ENCODE assay signal across 30 mouse cellular contexts in genomic region chr1:182057998-182058397, GRCm38 (mm10). TPM values are rescaled to one million over a fixed set of nuclear protein-coding genes. Genes with fewer than 3 reads are reported as not detected.
DNase-seq lines count a peak whose midpoint lies in the region; ATAC-seq and TF ChIP-seq lines count a peak whose summit lies in the region.
"Had no signal": no experiment of that assay in that cellular context is flagged by ENCODE, and none has a peak within 500 bp of the region (broad histone marks: within the 10 kb centered on the region; RNA-seq: fewer than 3 reads in every experiment).

No protein-coding gene starts in this region.

- H3K9ac ChIP-seq in heart, embryonic 11.5 days (ENCODE audit: low read depth, low read length), result no peak overlapping the region
- H3K9ac ChIP-seq in forebrain, embryonic 13.5 days, result no peak overlapping the region
- H3K9ac ChIP-seq: embryonic facial prominence, embryonic 12.5 days; embryonic facial prominence, embryonic 15.5 days; forebrain, postnatal 0 days; heart, embryonic 13.5 days; hindbrain, embryonic 14.5 days had no signal

- no peaks in the 10 kb centered on the region for H3K9me3 ChIP-seq in heart, embryonic 10.5 days
- H3K9me3 ChIP-seq in heart, embryonic 11.5 days (replicated peaks; ENCODE audit: control insufficient read depth, low read length), result no peaks in the 10 kb centered on the region
- H3K9me3 ChIP-seq in embryonic facial prominence, embryonic 10.5 days, result no peaks in the 10 kb centered on the region
- H3K9me3 ChIP-seq in forebrain, embryonic 13.5 days (replicated peaks), result no peaks in the 10 kb centered on the region
- H3K9me3 ChIP-seq: embryonic facial prominence, embryonic 12.5 days; embryonic facial prominence, embryonic 15.5 days; forebrain, embryonic 10.5 days; heart, embryonic 13.5 days had no signal

- no peak for TF ChIP-seq POLR2A in embryonic fibroblast, embryonic 13.5 days (IDR thresholded peaks at IDR 0.05; ENCODE audit: low read depth, low read length)

- H3K27me3 ChIP-seq in heart, embryonic 10.5 days (ENCODE audit: insufficient read depth, poor library complexity, severe bottlenecking), result no peaks in the 10 kb centered on the region
- H3K27me3 ChIP-seq in heart, embryonic 11.5 days (ENCODE audit: control insufficient read depth, insufficient read depth, low read length), result no peaks in the 10 kb centered on the region
- no peaks in the 10 kb centered on the region for H3K27me3 ChIP-seq in embryonic facial prominence, embryonic 10.5 days (replicated peaks; ENCODE audit: low read depth, poor library complexity, severe bottlenecking)
- no peaks in the 10 kb centered on the region for H3K27me3 ChIP-seq in forebrain, embryonic 13.5 days
- H3K27me3 ChIP-seq: embryonic facial prominence, embryonic 12.5 days; embryonic facial prominence, embryonic 15.5 days; heart, embryonic 13.5 days had no signal

- 78% methylated on average over 6 of the region's 6 CpGs for WGBS in heart, embryonic 10.5 days
- 69% methylated on average over 6 of the region's 6 CpGs for WGBS in heart, embryonic 11.5 days (ENCODE audit: insufficient replicate concordance)
- 79% methylated on average over 6 of the region's 6 CpGs for WGBS in embryonic facial prominence, embryonic 10.5 days
- WGBS in forebrain, embryonic 13.5 days, result 84% methylated on average over 6 of the region's 6 CpGs

- H3K4me3 ChIP-seq in heart, embryonic 10.5 days, result no peak overlapping the region
- no peak overlapping the region for H3K4me3 ChIP-seq in heart, embryonic 11.5 days (ENCODE audit: low read depth, low read length)
- H3K4me3 ChIP-seq in embryonic fibroblast, embryonic 13.5 days (ENCODE audit: insufficient read depth, low read length), result no peak overlapping the region
- no peak overlapping the region for H3K4me3 ChIP-seq in embryonic facial prominence, embryonic 10.5 days
- H3K4me3 ChIP-seq in forebrain, embryonic 13.5 days, result no peak overlapping the region
- H3K4me3 ChIP-seq: embryonic facial prominence, embryonic 12.5 days; embryonic facial prominence, embryonic 15.5 days; erythroblast, embryonic 14.5 days; forebrain, embryonic 10.5 days; heart, embryonic 13.5 days had no signal

- no peak overlapping the region for H3K4me2 ChIP-seq in heart, embryonic 11.5 days
- H3K4me2 ChIP-seq in forebrain, embryonic 13.5 days, result no peak overlapping the region
- H3K4me2 ChIP-seq: embryonic facial prominence, embryonic 12.5 days; embryonic facial prominence, embryonic 15.5 days; heart, embryonic 13.5 days; hindbrain, embryonic 14.5 days had no signal

- DNase-seq in heart, embryonic 10.5 days (ENCODE audit: low spot score), result no peak
- peak; percentile 88 for DNase-seq in NIH3T3 (ENCODE audit: low read depth)
- no peak for DNase-seq in frontal cortex, postnatal 14 days (ENCODE audit: low spot score in 2 of 2)
- no peak for DNase-seq in embryonic facial prominence, embryonic 10.5 days (ENCODE audit: low spot score)
- DNase-seq in left cerebral cortex, postnatal 36 days (ENCODE audit: low spot score in 2 of 2), result no peak
- DNase-seq: adrenal gland, postnatal 10 days; adrenal gland, postnatal 36 days; cerebellum, adult 18-20 months; cerebellum, adult 9-10 months; cerebellum, postnatal 14 days; forebrain, postnatal 0 days; gastrocnemius, postnatal 10 days; gastrocnemius, postnatal 36 days; heart, postnatal 14 days; heart, postnatal 4 days; kidney, adult 2 months had no signal

- peaks cover 31% of the 10 kb centered on the region for H3K4me1 ChIP-seq in heart, embryonic 10.5 days
- H3K4me1 ChIP-seq in heart, embryonic 11.5 days (ENCODE audit: control insufficient read depth, insufficient read depth, low read length), result peaks cover 13% of the 10 kb centered on the region
- H3K4me1 ChIP-seq in embryonic fibroblast, embryonic 13.5 days (ENCODE audit: control insufficient read depth, insufficient read depth, low read length), result peaks cover 13% of the 10 kb centered on the region
- peaks cover 31% of the 10 kb centered on the region for H3K4me1 ChIP-seq in embryonic facial prominence, embryonic 10.5 days
- H3K4me1 ChIP-seq in forebrain, embryonic 13.5 days, result peaks cover 2% of the 10 kb centered on the region; the same call in 1 of the 2 replicates

- no peaks in the 10 kb centered on the region for H3K36me3 ChIP-seq in heart, embryonic 10.5 days
- H3K36me3 ChIP-seq in heart, embryonic 11.5 days (ENCODE audit: control insufficient read depth, insufficient read depth, low read length), result no peaks in the 10 kb centered on the region
- no peaks in the 10 kb centered on the region for H3K36me3 ChIP-seq in embryonic facial prominence, embryonic 10.5 days (replicated peaks)
- no peaks in the 10 kb centered on the region for H3K36me3 ChIP-seq in forebrain, embryonic 13.5 days (ENCODE audit: poor library complexity, severe bottlenecking)
- H3K36me3 ChIP-seq: embryonic facial prominence, embryonic 12.5 days; embryonic facial prominence, embryonic 15.5 days; forebrain, embryonic 10.5 days; heart, embryonic 13.5 days had no signal

- TF ChIP-seq CTCF in embryonic fibroblast, embryonic 13.5 days (IDR thresholded peaks at IDR 0.05; ENCODE audit: borderline replicate concordance, insufficient read depth, low read length), result no peak

- H3K27ac ChIP-seq in heart, embryonic 10.5 days, result 0 out of 2 replicates have a peak overlapping the region, but pooled peaks have one; percentile 29
- H3K27ac ChIP-seq in heart, embryonic 11.5 days (ENCODE audit: low read depth, low read length), result no peak overlapping the region
- H3K27ac ChIP-seq in embryonic fibroblast, embryonic 13.5 days (ENCODE audit: insufficient read depth, low read length), result peak overlapping the region; percentile 83
- H3K27ac ChIP-seq in embryonic facial prominence, embryonic 10.5 days (replicated peaks), result no peak overlapping the region
- no peak overlapping the region for H3K27ac ChIP-seq in forebrain, embryonic 13.5 days
- H3K27ac ChIP-seq: embryonic facial prominence, embryonic 12.5 days; embryonic facial prominence, embryonic 15.5 days; forebrain, embryonic 10.5 days; hindbrain, embryonic 14.5 days; hindbrain, postnatal 0 days had no signal

- intact Hi-C loops in left cerebral cortex, postnatal 36 days (cut with DNase I), result no loop called here

- ATAC-seq in heart, embryonic 11.5 days (replicated peaks; ENCODE audit: insufficient number of reproducible peaks, low FRiP score, low TSS enrichment), result no peak
- ATAC-seq in forebrain, embryonic 13.5 days, result no peak
- ATAC-seq: activated CD4-positive, CD25-positive, alpha-beta regulatory T cell, adult 4 months; forebrain, embryonic 14.5 days; forebrain, postnatal 0 days; hindbrain, postnatal 0 days; inflammation-experienced regulatory T-cells, adult 6 months; intestine, postnatal 0 days had no signal

RNA-seq across cellular contexts. Expression of gene Enah, which starts 38.2 kb away (rescaled TPM):
- polyA plus RNA-seq in heart, embryonic 10.5 days (2016; fragmentation: Nextera tagmentation; extraction: Ambion mirVana), result 19.5 and 24.5 TPM in 2 replicates
- 22.1 and 32.1 TPM in 2 replicates for polyA plus RNA-seq in heart, embryonic 11.5 days (2014; fragmentation: Nextera tagmentation; extraction: Ambion mirVana)
- polyA plus RNA-seq in embryonic fibroblast, embryonic 13.5 days (2011; ENCODE audit: insufficient read length, low read depth, missing spikeins), result 126 and 157 TPM in 2 replicates
- polyA plus RNA-seq in embryonic facial prominence, embryonic 10.5 days (2016; fragmentation: Nextera tagmentation; extraction: Ambion mirVana), result 30.4 and 30.6 TPM in 2 replicates
- total RNA-seq in left cerebral cortex, postnatal 36 days (2021), result 100 to 1,000 TPM; 128 to 155 TPM
- 35.0 and 37.3 TPM in 2 replicates for polyA plus RNA-seq in forebrain, embryonic 13.5 days (2015; fragmentation: Nextera tagmentation; extraction: Ambion mirVana)

Comparison
In these comparisons a context has a peak if more than half of its experiments do, and no peak if none do; other contexts are left out.
1. H3K27ac ChIP-seq: peak in heart, embryonic 10.5 days (single experiment) and embryonic fibroblast, embryonic 13.5 days (single experiment); none in heart, embryonic 11.5 days (single experiment), embryonic facial prominence, embryonic 10.5 days (single experiment) and forebrain, embryonic 13.5 days (single experiment).